Mouse (Mus musculus) gastrocnemius, adult 2 months (tissue): ENCODE measurements around the gene Mettl14. TPM values are rescaled to one million over a fixed set of nuclear protein-coding genes. Genes with fewer than 3 reads are reported as not detected.

Experiments used
- DNase-seq: peaks from one replicate; pipeline ENCODE4 v3.0.0; 2022
- H3K27ac ChIP-seq: fragments of 200-600 bp; 2 replicates; pipeline ENCODE4 v1.8.1; 2022; ENCODE audit warnings: mild to moderate bottlenecking
- H3K4me3 ChIP-seq: fragments of 200-600 bp; 2 replicates; pipeline ENCODE4 v1.8.1; 2022; ENCODE audit warnings: mild to moderate bottlenecking, moderate library complexity
- CTCF ChIP-seq: fragments of 200-600 bp; IDR thresholded peaks from 2 replicates; pipeline ENCODE4 v1.8.1; 2022; ENCODE audit warnings: antibody characterized with exemption, mild to moderate bottlenecking, moderate library complexity
- intact Hi-C: fragments of 180-260 bp; cut with DNase I; formaldehyde crosslinking; loops from one replicate; pipeline ENCODE4 v1.15.1; 2025
- total RNA-seq, 2 experiments: library from RNA; stranded (reverse); gene quantifications; 2 replicates each; pipeline ENCODE4 v1.2.3; 2021

Gene Mettl14
- total RNA-seq, 2 experiments from 2014 or later: 9.0 to 12.7 TPM

DNA sequence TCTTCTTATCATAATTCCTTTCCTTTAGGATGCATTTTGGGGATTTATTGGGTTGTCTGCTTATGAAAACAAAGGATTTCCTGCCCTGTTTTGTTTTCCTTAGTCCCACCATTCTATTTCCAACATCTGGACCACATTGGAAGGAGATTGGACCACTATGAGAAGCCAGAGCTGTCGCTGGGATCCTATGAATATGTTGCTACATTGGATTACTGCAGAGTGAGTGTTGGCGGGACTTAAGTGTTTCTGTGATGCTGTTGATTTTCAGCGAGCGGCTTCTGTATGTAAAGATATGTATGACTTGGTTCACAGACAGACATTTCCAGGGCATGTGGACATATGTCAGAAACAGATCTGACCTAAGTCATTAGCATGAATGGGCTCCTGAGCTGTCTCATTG, 55.7 kb downstream of the Mettl14 start:
- intact Hi-C loops: no loop called here
- TF ChIP-seq CTCF: no peak
- DNase-seq: no peak
- Histone ChIP-seq H3K4me3 (no peak overlapping the region), H3K27ac (peak overlapping the region; percentile 83)

DNA sequence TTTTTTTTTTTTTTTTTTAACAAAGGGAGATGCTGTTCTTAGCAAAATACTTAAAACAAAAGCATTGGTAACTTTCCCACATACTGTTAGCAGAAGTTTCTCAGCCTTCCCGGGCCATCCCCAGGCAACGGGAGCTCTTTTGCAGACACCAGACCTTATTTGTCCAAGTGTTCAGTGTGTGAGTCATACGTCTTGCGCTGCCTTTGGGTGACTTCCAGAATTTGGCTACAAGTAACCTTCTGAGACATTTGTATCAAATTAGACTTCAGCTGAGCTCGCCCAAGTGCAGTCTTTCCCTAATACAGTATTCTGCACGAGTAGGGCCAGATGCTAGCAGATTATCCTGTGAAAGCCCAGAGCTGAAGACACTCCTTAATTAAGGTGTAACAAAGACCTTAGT, 56.7 kb downstream of the Mettl14 start:
- DNase-seq: peak; percentile 84
- intact Hi-C loops: loop anchor here (10.0 kb wide), 2 partner anchors 224 to 394 kb away; no protein-coding TSS in a partner anchor
- TF ChIP-seq CTCF: no peak
- H3K27ac ChIP-seq: peak overlapping the region; percentile 83
- peak overlapping the region; percentile 37 for H3K4me3 ChIP-seq

GRCm38 (mm10) chr3:123324326-123324725, 61.6 kb downstream of the Mettl14 start:
- intact Hi-C loops: loop anchor here (2.0 to 10.0 kb wide), 3 partner anchors 156 to 390 kb away; no protein-coding TSS in a partner anchor
- TF ChIP-seq CTCF: no peak
- no peak overlapping the region for H3K4me3 ChIP-seq
- H3K27ac ChIP-seq: peak overlapping the region; percentile 56; the same call in 1 of the 2 replicates
- DNase-seq: no peak

DNA sequence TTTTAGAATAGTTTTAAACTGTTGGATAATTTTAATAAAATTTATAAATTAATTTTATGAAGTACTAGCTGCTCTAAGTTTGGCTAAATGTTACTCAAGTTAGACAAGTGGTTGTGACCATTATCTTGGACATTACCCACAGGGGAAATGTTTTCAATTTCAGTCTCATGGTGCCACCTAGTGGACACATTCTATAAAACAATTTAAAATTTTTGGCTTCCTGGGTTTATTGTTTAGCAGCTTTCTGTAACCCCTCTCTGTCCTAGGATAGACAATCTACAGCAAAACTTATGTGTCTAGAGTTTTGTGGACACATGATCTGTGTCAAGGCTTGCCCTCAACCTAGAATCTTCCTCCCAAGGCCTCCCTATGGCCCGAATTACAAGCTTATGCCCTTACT, 63.8 kb downstream of the Mettl14 start:
- Histone ChIP-seq H3K27ac (peak overlapping the region; percentile 67), H3K4me3 (no peak overlapping the region)
- TF ChIP-seq CTCF: peak; percentile 73
- intact Hi-C loops: loop anchor here (2.0 to 10.0 kb wide), 3 partner anchors 87 to 387 kb away; no protein-coding TSS in a partner anchor
- DNase-seq: no peak

DNA sequence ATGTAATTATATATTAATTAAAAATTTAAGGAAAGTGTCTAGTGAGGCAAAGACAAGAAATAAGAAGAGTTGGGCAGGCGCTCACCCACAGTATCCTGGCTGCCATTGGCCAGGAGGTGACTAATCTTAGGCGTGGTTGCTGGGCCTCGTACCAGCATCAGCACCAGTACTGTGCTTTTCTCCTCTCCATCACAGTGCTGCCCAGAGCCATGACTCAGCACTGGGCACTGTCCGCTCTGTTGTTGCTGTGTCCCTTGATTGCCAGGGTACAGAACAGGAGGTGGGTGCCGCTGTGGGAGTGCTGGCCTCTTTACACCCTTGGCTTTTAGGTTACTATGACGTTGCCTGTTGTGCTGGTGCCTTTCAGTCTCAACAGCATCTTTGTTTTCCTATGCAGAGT, 64.3 kb downstream of the Mettl14 start:
- no peak for TF ChIP-seq CTCF
- no peak overlapping the region for H3K4me3 ChIP-seq
- intact Hi-C loops: loop anchor here (2.0 to 10.0 kb wide), 3 partner anchors 87 to 387 kb away; no protein-coding TSS in a partner anchor
- peak overlapping the region; percentile 67 for H3K27ac ChIP-seq
- DNase-seq: peak; percentile 82

- Histone ChIP-seq H3K27ac (no peak overlapping the region), H3K4me3 (no peak overlapping the region)
- no peak for TF ChIP-seq CTCF
- intact Hi-C loops: loop anchor here (10.0 kb wide), 2 partner anchors 216 to 386 kb away; no protein-coding TSS in a partner anchor
- no peak for DNase-seq
Measured at GRCm38 (mm10) chr3:123320341-123320740, 65.6 kb downstream of the Mettl14 start.

Other genes with a start within 250 kb of the Mettl14 start
- 100 to 1,000 TPM; 209 to 273 TPM for gene Synpo2, start 150.0 kb downstream of the Mettl14 start, total RNA-seq
- 1 to 10 TPM; 5.2 to 9.8 TPM for gene Sec24d, start 118.7 kb downstream of the Mettl14 start, total RNA-seq
- gene Prss12, start 60.8 kb upstream of the Mettl14 start, total RNA-seq: under 1 TPM; 0.36 to 0.73 TPM